Mouse (Mus musculus) large intestine, adult 2 months (tissue): Measurements from ENCODE around the gene Rab25. TPM values are rescaled to one million over a fixed set of nuclear protein-coding genes. Genes with fewer than 3 reads are reported as not detected.
A peak's percentile ranks its signal among the peaks of the same experiment; 100 is the strongest.

ENCODE experiments used
- DNase-seq: peaks from one replicate; pipeline ENCODE4 v3.0.0-alpha.2; 2012; ENCODE audit warnings: low read depth, low spot score
- WGBS: fragments of 180-500 bp; shearing (Covaris S2); methylation state at CpG from one replicate; pipeline ENCODE4 v1.1.7; 2018; 5-methylcytosine and 5-hydroxymethylcytosine counted together
- polyA plus RNA-seq: library from polyadenylated mRNA; depleted of rRNA; stranded (reverse); fragments of >200 nt; gene quantifications from 2 replicates; pipeline ENCODE4 v1.2.3, GENCODE M21; 2012

The Rab25 gene
- polyA plus RNA-seq, 1 experiment, result 238 TPM

DNA sequence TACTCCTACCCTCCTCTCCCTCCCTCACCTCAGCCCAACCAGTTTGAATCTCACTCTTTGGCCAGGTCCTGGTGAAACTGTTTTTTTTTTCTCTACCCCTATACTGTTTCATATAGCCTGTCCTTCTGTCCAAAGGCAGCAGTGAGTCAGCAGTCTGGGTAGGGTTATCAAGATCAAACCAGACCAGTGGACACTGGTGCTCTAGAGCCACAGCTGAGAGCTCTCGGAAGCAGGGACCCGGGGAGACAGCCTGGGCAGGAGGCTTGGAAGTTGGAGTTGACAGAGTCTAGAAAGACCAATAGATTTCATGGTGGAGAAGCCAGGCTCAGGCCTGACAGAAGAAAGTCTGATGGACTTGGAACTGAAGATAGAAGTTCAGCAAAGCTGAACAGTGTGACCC lies 20.5 kb upstream of the Rab25 start:
- no peak for DNase-seq
- 96% methylated on average over 2 of the region's 2 CpGs for WGBS

DNA sequence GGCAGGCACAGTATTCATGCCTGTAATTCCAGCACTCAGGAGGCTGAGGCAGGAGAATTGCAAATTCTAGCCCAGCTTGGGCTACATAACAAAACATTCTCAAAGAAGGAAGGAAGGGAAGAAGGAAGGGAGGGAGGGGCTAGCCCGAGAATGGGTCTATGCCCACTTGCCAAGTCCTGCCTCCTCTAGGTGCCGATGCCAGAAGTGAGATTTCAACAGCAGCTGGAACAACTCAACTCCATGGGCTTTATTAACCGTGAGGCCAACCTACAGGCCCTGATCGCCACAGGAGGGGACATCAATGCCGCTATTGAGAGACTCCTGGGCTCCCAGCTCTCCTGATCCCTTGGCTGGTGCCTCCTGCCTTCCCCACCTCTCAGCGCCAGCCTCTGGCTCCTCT lies 19.8 kb upstream of the Rab25 start:
- 82% methylated on average over 6 of the region's 6 CpGs for WGBS
- DNase-seq, result no peak

DNA sequence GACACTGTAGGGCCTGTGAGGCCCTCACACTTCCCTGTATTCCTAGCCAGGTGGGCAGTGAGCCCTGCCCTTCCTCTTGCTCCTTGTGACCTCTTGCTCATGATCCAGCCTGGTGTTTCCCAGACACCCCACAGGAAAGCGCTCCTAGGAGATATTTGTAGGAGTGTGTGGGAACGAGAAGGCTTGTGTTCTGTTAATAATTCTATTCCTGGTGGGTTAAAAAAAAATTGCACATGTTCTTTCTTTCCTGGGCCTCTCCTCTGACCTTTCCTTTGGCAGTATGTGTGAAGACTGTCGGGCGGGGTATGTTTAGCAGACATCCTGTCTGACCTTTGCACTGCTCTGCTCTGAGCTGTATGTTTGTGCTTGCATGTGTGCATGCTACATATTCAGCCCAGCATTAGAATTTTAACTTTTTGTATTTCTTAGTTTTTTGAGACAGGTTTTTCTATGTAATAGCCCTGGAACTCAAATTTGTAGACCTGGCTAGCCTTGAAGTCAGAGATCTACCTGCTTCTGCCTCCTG lies 18.5 kb upstream of the Rab25 start:
- DNase-seq, result no peak
- 32% methylated on average over 4 of the region's 4 CpGs for WGBS

DNA sequence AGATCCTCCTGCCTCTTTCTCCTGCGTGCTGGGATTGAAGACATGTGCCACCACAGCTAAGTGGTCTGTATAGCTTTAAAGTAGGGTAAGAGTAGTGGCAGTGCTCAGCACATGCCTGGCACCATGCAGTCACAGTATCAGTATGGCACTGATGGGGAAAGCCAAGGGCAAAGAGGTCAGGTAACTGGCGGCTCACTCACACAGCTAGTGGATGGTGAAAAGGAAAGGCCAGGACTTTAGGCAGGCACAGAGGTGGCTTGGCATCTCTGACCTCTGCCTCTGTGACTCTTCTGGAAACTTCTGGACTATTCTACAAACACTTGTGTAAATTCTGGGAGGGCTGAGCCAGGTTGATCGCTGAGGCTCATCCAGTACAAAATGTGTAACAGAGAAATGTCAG lies 18.0 kb upstream of the Rab25 start:
- WGBS, result 79% methylated on average over 3 of the region's 3 CpGs
- DNase-seq, result no peak

DNA sequence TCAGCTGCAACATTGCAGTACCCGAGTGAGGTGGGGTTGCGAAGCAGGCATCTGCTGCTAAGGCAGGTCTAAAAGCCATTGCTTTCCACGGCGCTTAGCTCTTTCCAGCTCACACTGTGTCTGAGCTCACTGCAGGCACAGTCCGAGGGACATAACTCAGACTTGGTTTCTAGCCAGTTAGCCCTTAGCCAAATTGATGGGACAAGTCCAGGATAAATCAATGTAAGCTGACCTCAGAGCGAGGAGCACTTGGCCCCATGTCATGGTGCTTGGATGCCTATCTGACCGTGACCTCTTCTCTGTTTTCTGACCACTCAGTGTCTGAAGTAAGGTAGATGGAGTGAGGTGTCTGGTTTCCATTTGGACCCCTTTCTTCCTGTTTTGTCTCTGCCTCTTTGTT lies 15.9 kb upstream of the Rab25 start:
- no peak for DNase-seq
- 79% methylated on average over 7 of the region's 7 CpGs for WGBS

DNA sequence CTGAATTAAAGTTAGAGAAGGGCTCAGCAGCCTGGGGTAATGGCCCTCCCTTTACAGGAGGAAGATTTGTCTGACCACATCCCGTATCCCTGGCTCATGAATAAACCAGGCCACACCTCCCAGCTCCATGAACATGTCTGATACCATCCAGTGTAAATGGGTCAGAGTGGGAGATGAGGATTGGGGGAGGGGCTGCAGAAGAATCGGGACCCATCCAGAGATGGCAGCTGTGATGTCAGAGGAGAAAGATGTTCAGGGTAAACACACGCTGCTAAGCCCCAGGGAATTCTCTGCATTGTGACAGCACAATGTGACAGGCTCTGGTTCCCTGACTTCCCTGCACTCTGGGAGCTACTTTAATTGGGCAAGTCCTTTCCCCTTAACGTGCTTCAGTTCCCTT lies 15.3 kb upstream of the Rab25 start:
- DNase-seq, result no peak
- 74% methylated on average over 4 of the region's 4 CpGs for WGBS

DNA sequence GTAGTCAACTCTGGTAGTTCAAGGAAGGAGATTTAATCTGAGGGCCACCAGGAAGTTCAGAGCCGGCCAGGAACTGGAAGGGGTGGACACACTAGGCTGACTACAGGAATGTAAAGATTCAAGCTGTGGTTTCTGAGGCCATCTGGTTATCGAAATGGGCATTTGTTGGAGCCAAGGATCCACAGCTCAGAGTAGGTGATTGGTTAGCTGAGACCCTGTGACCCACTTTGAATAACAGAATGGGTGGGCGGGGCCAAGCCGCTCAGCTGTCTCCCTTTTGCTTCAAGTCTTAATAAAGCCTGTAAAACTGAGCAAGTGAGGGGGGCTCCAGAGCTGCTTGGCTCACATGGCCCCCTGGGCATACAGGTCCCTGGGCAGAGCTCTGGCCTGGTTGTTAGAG lies 13.9 kb upstream of the Rab25 start:
- DNase-seq, result no peak

DNA sequence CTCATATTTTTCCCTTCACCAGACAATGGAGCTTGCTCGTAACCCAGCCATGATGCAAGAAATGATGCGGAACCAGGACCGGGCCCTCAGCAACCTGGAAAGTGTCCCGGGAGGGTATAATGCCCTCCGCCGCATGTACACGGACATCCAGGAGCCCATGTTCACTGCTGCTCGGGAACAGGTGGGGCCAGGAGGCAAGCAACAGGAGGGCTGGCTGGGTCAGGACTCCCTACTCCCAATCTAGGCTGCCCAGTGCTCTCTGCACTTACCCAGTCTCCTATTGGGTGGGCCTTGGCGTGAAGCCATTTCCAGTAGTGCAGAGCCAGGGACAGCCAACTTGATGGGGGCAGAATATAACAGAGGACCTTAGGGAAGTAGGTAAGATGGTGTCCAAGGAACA lies 11.5 kb upstream of the Rab25 start:
- DNase-seq, result no peak
- 93% methylated on average over 9 of the region's 9 CpGs for WGBS

More for the DNA sequence above, 13.9 kb upstream of the Rab25 start:
- WGBS, result 75% methylated on average over 4 of the region's 4 CpGs

DNA sequence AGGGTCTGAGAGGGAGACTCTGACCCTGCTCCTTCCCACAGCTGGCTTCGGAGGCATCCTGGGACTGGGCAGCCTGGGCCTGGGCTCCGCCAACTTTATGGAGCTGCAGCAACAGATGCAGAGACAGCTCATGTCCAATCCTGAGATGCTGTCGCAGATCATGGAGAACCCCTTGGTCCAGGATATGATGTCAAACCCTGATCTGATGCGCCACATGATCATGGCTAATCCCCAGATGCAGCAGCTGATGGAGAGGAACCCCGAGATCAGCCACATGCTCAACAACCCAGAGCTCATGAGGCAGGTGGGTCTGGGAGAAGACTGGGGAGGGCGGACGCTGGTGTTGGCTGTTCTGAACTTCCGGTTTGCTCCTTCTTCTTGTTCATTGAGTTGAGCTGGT lies 8.5 kb upstream of the Rab25 start:
- 94% methylated on average over 8 of the region's 8 CpGs for WGBS

DNA sequence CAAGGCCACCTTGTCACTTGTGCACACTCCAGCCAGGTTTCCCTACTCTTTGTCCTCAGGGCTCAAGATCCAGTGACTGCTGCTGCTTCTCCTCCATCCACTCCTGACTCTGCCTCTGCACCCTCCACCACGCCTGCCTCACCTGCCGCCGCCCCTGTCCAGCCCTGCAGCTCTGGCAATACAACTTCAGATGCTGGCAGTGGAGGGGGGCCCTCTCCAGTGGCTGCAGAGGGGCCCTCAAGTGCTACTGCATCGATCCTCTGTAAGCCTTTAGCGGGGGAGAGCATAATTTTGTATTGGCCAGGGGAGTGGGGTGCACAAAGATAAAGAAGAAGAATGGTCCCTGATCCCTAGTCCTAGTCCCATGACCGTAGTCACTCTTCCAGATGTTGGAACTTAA lies 7.6 kb upstream of the Rab25 start:
- no peak for DNase-seq
- 86% methylated on average over 6 of the region's 6 CpGs for WGBS

More for the DNA sequence above, 8.5 kb upstream of the Rab25 start:
- DNase-seq, result no peak

DNA sequence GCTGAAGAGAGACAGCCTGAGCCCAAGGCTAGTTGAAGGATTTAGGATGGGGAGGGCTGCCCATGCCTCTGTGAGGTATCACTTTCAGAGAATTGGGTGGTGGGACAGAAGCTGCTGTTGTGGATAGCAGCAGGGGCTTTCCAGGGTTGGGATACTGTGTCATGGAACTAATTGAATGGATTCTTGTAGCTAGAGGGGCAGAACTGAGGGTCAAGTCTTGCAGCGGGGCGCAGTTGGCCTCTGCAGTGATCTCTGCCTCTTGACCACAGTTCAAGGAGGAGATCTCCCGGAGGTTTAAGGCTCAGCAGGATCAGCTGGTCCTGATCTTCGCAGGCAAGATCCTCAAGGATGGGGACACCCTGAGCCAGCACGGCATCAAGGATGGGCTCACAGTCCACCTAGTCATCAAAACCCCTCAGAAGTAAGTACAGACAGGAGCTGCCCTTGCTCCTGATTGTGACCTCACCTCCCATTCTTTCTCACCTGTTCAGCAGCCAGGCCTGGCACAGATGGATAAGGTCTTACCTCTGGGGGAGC lies 7.0 kb upstream of the Rab25 start:
- 95% methylated on average over 5 of the region's 5 CpGs for WGBS
- DNase-seq, result no peak

DNA sequence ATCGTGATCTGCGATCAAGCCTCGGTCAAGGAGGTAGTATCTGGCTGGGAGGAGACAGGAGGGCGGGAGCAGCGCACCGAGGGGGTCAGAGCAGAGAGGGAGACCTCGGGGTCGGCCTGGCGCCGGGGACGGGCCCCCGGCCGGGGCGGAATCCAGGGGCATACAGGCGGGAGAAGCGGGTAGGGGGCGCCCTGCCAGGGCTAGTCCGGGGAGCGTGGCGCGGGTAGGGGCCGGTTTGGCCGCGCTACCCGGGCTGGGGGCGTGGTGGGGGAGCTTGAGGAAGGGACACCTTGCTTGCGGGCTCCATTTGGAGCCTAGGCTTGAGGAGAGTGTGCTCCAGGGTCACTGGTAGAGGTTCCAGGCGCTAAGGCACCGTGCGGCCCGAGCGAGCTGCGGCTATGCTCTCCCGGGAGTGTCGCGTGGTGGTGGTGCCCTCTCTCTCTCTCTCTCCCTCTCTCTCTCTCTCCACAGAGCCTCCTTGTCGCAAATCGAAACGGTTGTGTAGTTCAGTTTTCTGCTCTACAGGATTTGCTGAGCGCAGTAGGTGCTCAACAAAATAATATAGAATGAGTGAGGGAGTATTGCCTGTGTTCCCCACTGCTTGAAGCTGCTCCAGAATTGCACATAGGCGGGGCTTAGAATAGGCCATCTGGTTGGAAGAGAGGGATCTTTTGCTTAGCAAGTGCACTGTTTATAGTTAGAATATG lies 5.9 kb upstream of the Rab25 start:
- WGBS, result 2% methylated on average over 41 of the region's 41 CpGs
- no peak for DNase-seq

DNA sequence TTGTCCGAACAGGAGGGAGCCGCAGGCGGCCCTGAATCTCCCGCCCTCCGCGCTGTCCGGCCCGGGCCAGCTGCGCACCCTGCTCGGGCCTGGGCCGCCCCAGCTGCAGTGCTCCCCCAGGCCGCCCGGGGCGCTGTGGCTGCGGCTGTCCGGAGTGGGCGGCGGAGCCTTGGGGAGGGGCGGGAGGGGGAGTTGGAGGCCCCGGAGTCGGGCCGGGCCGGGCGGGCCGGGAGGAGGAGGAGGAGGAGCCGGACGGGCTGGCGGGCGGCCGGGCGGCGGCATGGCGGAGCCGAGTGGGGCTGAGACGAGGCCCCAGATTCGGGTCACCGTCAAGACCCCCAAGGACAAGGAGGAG lies 5.4 kb upstream of the Rab25 start, which contains the start of gene Ubqln4:
Gene Ubqln4 (plus strand): TSS at position 234 of the 355 bp plus-strand sequence.
- no peak for DNase-seq
- under 1% methylated on average over 30 of the region's 37 CpGs for WGBS

DNA sequence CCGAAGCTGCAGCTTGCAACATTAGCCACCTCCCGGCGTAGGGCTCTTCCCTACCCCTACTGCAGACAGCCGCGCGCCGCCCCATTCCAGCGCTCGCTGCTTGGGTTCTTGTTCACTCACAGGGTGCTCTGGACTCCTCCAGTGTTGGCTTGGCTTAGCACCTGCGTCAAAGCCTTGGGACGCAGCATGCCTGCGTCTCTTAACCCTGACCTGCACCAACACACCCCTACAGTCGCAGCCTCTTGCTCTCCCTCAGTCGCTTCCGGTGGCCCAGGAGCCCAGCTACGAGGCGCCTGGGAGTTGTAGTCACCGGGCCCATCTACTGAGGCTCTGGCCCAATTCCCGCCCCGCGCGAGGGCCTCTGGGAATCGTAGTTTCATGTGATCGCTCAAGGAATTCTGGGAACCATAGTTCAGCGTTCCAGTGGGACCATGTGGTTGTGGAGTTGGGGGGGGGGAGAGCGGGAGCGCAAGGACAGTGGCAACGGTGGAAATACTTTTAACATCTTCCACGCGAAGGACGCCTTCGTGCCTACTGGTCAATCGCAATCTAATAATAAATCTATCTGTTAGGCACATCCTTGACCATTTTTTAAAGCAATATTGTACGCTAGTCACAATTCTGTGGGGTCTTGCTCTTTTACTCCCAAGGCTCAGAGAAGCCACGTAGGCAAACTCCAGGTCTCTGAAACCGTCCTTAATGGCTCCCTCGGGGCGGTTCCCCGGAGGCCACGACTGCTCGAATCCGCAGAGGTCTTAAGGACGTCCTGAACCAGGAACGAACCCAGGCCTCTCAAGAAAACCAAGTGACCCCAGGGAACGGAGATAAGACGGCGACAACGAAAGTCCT lies 4.8 kb upstream of the Rab25 start, which contains the start of gene Lamtor2:
Gene Lamtor2 (minus strand): TSS at position 399 of the 849 bp plus-strand sequence.
- WGBS, result 1% methylated on average over 48 of the region's 48 CpGs
- DNase-seq, result peak; percentile 96

DNA sequence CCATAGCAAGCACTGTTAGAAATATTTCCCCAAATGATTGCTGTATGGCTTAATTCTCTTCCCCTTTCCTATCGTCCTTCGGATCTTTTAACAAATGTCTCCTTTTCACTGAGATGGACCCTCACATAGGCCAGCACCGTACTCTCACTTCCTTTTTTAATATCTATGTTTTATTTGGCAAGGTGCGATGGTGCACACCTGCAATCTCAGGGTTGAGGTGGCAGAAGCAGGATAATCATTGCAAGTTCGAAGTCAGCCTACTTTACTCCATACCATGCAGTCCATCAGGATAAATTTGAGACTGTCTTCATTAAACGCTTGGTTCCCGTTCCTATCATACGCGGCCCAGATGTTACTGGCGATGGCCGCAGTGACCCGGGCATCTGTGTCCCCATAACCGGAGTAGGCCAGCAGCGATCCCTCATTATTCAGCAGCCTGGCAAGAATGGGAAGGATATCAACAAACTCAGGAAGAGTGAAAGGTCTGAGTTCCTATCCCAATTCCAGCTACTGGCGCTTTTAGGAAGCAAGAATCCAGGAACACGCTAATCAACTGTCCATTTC lies 4.1 kb upstream of the Rab25 start:
- 4% methylated on average over 16 of the region's 16 CpGs for WGBS

DNA sequence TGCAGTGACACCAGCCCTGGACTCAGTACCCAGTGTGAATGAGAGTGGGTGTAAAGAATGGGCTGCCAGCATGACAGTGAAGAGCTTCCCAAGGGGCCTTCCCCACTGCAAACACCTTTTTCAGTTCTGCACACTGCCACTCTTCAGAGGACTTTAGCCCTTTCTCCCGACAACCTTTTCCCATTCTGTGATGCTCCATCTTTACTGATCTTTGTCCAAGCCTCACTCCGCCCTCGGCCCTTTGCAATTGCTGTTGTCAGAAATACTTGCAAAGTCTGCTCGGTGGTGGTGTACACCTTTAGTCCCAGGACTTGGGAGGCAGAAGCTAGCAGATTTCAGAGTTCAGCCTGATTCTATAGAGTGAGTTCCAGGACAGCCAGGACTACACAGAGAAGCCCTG lies 3.5 kb upstream of the Rab25 start:
- DNase-seq, result no peak
- WGBS, result 25% methylated on average over 4 of the region's 4 CpGs

More for the DNA sequence above, 4.1 kb upstream of the Rab25 start:
- DNase-seq, result no peak

DNA sequence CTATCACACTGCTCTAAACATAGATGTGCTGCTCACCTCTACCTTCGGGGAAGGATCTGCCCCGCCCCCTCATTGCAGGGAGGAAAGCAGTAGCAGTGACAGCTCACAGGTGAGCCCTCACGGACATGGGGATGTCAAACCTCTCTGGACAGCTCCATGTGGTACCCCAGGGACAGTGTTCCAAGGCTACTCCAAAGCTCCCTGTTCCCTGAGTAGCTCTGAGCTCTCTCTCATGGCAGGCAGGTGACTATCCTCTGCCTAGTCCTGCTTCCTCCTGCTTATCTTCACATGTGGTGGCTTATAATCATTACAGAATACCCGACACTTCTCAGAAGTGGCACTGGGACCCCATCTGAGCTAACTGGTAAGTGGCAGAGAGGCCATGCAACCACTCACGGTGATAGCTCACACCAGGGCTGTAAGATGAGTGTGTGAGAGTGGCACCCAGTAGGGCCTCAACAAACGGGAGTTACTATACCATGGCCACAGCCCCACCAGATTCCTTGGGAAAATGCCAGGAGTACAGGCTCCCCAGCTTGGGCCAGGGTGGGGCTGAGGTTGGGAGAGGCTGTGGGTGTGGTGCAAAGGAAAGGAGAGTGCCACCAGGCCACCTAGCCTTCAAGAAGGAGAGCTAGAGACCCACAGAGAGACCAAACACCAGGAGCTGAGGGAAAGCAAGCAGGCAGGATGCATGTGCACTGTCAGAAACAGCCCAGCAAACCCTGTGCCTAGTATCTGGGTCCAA lies 1.3 kb downstream of the Rab25 start:
- DNase-seq, result no peak
- 34% methylated on average over 6 of the region's 6 CpGs for WGBS

DNA sequence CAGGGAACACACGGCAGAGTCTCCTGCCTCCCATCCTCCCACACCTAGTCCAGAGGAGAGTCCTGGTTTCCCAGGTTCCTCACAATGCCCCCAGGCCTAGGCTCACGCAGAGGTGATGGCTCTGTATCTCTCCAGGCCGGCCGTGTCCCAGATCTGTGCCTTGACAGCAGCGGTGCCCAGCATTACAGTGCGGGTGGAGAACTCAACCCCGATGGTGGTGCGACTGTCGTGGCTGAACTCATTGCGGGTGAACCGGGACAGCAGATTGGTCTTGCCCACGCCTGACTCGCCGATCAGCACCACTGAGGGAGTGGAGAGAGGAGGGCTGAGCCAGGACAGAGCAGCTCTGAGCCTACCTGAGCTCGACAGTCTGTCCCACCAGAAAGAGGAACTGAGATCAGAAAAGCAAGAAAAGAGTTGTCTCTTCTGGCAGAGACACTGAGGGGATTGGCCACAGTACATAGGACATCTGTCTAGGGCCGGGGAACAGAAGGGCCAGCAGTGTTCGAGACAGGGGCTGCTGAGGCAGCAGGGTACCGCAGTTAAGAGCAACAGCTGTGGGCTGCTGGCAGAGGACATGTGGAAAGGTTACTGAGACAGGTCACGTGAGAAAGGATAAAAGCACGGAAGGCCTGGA lies 3.0 kb downstream of the Rab25 start:
- WGBS, result 76% methylated on average over 20 of the region's 20 CpGs
- DNase-seq, result no peak

DNA sequence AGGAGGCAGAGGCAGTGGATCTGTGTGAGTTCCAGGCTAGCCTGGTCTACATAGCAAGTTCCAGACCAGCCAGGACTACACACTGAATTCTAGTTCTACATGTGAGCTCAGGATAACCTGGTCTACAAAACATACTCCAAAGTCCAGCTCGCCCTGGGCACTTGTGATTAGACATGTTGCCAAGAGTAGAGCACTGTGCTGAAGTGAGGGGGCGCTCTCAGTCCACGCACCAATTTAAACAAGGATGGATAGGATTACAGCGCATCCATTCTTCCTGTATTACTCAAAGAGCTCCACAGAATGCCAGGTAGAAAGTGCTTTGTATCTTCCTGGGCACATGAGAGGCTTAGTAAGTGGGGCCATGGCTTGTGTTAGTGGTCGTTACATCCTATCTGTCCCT lies 3.6 kb downstream of the Rab25 start:
- 39% methylated on average over 5 of the region's 5 CpGs for WGBS
- no peak for DNase-seq
